Mouse (Mus musculus) gastrocnemius, postnatal 36 days (tissue): Measurements from ENCODE around the gene Lrrc42. TPM values are rescaled to one million over a fixed set of nuclear protein-coding genes. Genes with fewer than 3 reads are reported as not detected.

Source experiments
- DNase-seq, 2 experiments: peaks; one replicate each; pipeline ENCODE4 v3.0.0; 2022
- intact Hi-C: fragments of 180-260 bp; cut with DNase I; formaldehyde crosslinking; loops from one replicate; pipeline ENCODE4 v1.15.1; 2025
- total RNA-seq, 2 experiments: library from RNA; stranded (reverse); gene quantifications; 2 replicates each; pipeline ENCODE4 v1.2.3; 2021

The Lrrc42 gene
- total RNA-seq, 2 experiments from 2014 or later, result 7.0 to 7.8 TPM

- intact Hi-C loops, result no loop called here
- DNase-seq, result no peak
Observed at GRCm38 (mm10) chr4:107203001-107203400, 50.3 kb downstream of the Lrrc42 start.

DNA sequence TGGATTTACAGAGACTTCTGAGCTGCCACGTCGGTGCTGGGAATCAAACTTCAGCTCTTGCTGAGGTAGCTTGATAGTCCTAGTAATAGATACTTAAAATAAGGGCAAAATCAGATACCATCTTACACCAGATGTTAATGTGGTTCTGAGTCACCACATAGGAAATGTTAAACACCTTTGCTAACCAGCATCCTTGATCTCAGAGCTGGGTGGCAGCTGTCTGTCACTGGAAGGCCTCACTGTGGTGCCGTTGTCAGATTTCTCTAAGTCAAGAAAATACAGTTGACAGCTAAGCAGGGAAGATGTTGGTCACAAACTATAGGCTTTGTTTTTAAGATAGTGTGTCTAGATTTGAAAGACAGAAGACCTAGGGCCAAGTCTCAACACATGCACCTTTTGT lies 51.6 kb downstream of the Lrrc42 start:
- intact Hi-C loops, result no loop called here
- DNase-seq, result no peak

- DNase-seq, result no peak
- intact Hi-C loops, result no loop called here
Observed at GRCm38 (mm10) chr4:107198072-107198471, 55.3 kb downstream of the Lrrc42 start.

DNA sequence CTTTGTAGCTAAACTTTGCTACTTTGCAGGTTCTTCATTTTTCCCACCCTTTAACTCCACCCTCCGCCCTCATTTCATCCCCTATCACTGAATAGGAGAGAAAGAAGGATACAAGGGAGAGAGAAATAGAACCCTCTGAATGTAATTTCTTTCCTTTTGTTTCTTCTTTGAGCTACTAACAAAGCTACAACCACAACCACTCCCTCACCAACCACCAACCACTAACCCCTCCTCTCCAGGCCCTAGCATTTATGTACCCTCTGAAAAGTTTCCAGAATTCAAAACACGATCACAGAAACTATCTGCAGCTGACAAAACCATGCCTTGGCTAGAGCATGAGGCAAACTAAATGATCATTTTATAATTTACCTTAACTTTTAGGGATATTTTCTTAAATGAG lies 56.9 kb downstream of the Lrrc42 start:
- no peak for DNase-seq
- intact Hi-C loops, result no loop called here

GRCm38 (mm10) chr4:107193841-107194240 lies 59.5 kb downstream of the Lrrc42 start:
- DNase-seq, result no peak
- intact Hi-C loops, result no loop called here

GRCm38 (mm10) chr4:107185703-107186102 lies 67.6 kb downstream of the Lrrc42 start:
- intact Hi-C loops, result no loop called here
- DNase-seq, result no peak

Other genes starting within 250 kb of the Lrrc42 start
- 10 to 100 TPM; 89.9 to 90.5 TPM for gene Mrpl37, start 186.7 kb downstream of the Lrrc42 start, total RNA-seq
- gene Cyb5rl, start 186.5 kb downstream of the Lrrc42 start, total RNA-seq, result 10 to 100 TPM; 15.3 to 17.7 TPM
- gene Cdcp2, start 156.6 kb downstream of the Lrrc42 start, total RNA-seq, result not detected
- gene Tmem59, start 75.1 kb downstream of the Lrrc42 start, total RNA-seq, result 10 to 100 TPM; 68.4 to 77.1 TPM
- gene Tceanc2, start 74.4 kb downstream of the Lrrc42 start, total RNA-seq, result 10 to 100 TPM in 1 of 2 experiments, 1 to 10 TPM in 1; 9.6 to 10.4 TPM
- not detected for gene Ldlrad1, start 44.4 kb downstream of the Lrrc42 start, total RNA-seq
- gene Hspb11, start 61 bp upstream of the Lrrc42 start, total RNA-seq, result 10 to 100 TPM; 10.4 to 10.6 TPM
- not detected for gene Dio1, start 53.6 kb upstream of the Lrrc42 start, total RNA-seq
- gene Yipf1, start 60.8 kb upstream of the Lrrc42 start, total RNA-seq, result 1 to 10 TPM; 7.6 to 8.3 TPM
- 1 to 10 TPM; 7.4 to 9.1 TPM for gene Ndc1, start 114.3 kb upstream of the Lrrc42 start, total RNA-seq
- under 1 TPM; 0.20 to 0.23 TPM for gene Glis1, start 181.1 kb upstream of the Lrrc42 start, total RNA-seq